Mouse (Mus musculus): Measurements from ENCODE around the gene H2-T3.

GRCm38 (mm10) chr17:36145111-36145860, 44.8 kb downstream of the H2-T3 start:
- TF ChIP-seq EP300 (IDR thresholded peaks at IDR 0.05; ENCODE audit: low read depth) (no peak), CTCF (IDR thresholded peaks at IDR 0.05; ENCODE audit: low read depth) (no peak)
